Mouse (Mus musculus) heart, embryonic 10.5 days (tissue): ENCODE data around the gene Ctnna2. TPM values are rescaled to one million over a fixed set of nuclear protein-coding genes. Genes with fewer than 3 reads are reported as not detected.

ENCODE experiments used
- DNase-seq: peaks from one replicate; pipeline ENCODE4 v3.0.0-alpha.2; 2017; ENCODE audit warnings: low spot score
- H3K27ac ChIP-seq: fragments of 300-500 bp; sonication (generic); 2 replicates; pipeline ENCODE4 v1.5.1; 2016; ENCODE audit warnings: mild to moderate bottlenecking
- H3K27me3 ChIP-seq: fragments of 300-500 bp; sonication (generic); 2 replicates; pipeline ENCODE4 v1.6.1; 2016; ENCODE audit warnings: mild to moderate bottlenecking; ENCODE audit not compliant: poor library complexity, insufficient read depth, severe bottlenecking
- H3K36me3 ChIP-seq: fragments of 300-500 bp; sonication (generic); 2 replicates; pipeline ENCODE4 v1.6.1; 2016; ENCODE audit warnings: mild to moderate bottlenecking, moderate library complexity
- H3K4me1 ChIP-seq: fragments of 300-500 bp; sonication (generic); 2 replicates; pipeline ENCODE4 v1.6.1; 2016; ENCODE audit warnings: mild to moderate bottlenecking
- H3K4me3 ChIP-seq: fragments of 300-500 bp; sonication (generic); 2 replicates; pipeline ENCODE4 v1.5.1; 2016; ENCODE audit warnings: mild to moderate bottlenecking, moderate library complexity
- H3K9me3 ChIP-seq: fragments of 300-500 bp; sonication (generic); 2 replicates; pipeline ENCODE4 v1.6.1; 2016; ENCODE audit warnings: mild to moderate bottlenecking, moderate library complexity
- WGBS: fragments of 180-500 bp; shearing (Covaris S2); methylation state at CpG from one replicate; pipeline ENCODE4 v1.1.7; 2016; 5-methylcytosine and 5-hydroxymethylcytosine counted together
- polyA plus RNA-seq: library from polyadenylated mRNA; unstranded; fragments of >200 nt; fragmentation: Nextera tagmentation; extraction: Ambion mirVana; gene quantifications from 2 replicates; pipeline ENCODE4 v1.2.1, GENCODE M21; 2016

The Ctnna2 gene
- polyA plus RNA-seq, 1 experiment from 2014 or later = 2.7 TPM

GRCm38 (mm10) chr6:77101047-77101446 is 878.5 kb downstream of the Ctnna2 start:
- no peak overlapping the region for H3K4me3 ChIP-seq
- no peaks in the 10 kb centered on the region for H3K9me3 ChIP-seq
- H3K27ac ChIP-seq = no peak overlapping the region
- WGBS = 30% methylated on average over 1 of the region's 1 CpGs
- H3K4me1 ChIP-seq = no peaks in the 10 kb centered on the region
- H3K36me3 ChIP-seq = no peaks in the 10 kb centered on the region
- no peak for DNase-seq
- H3K27me3 ChIP-seq = no peaks in the 10 kb centered on the region

DNA sequence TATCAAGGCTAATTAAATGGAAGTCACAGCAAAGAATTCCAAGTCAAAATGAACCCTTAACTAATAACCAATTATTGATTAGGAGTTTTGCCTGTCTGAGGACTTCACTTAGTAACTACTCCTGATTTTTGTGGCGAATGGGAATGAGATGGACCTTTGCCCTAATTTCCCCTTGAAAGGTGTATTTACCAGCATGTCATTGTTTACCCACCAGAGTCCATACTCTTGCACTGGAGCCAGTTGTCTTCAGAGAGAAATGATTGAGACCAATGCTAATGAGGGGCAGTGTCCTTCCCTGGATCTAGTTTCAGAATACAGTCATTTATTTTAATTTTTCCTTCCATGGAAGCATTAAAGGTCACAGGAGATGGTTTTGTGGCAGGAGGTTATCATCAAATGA is 881.0 kb downstream of the Ctnna2 start:
- 85% methylated on average over 1 of the region's 1 CpGs for WGBS
- Histone ChIP-seq H3K36me3 (no peaks in the 10 kb centered on the region), H3K27ac (no peak overlapping the region), H3K27me3 (no peaks in the 10 kb centered on the region), H3K9me3 (no peaks in the 10 kb centered on the region), H3K4me3 (no peak overlapping the region), H3K4me1 (no peaks in the 10 kb centered on the region)
- DNase-seq = no peak

GRCm38 (mm10) chr6:77075396-77076376 is 903.8 kb downstream of the Ctnna2 start:
- Histone ChIP-seq H3K27me3 (no peaks in the 10 kb centered on the region), H3K4me3 (no peak overlapping the region), H3K9me3 (no peaks in the 10 kb centered on the region), H3K4me1 (no peaks in the 10 kb centered on the region), H3K36me3 (no peaks in the 10 kb centered on the region), H3K27ac (no peak overlapping the region)
- DNase-seq = no peak
- 72% methylated on average over 14 of the region's 14 CpGs for WGBS

- DNase-seq = no peak
- H3K4me1 ChIP-seq = no peaks in the 10 kb centered on the region
- no peaks in the 10 kb centered on the region for H3K27me3 ChIP-seq
- no peaks in the 10 kb centered on the region for H3K9me3 ChIP-seq
- no peak overlapping the region for H3K27ac ChIP-seq
- H3K36me3 ChIP-seq = no peaks in the 10 kb centered on the region
- H3K4me3 ChIP-seq = no peak overlapping the region
- 77% methylated on average over 3 of the region's 3 CpGs for WGBS
Observed at GRCm38 (mm10) chr6:77069595-77069994, 909.9 kb downstream of the Ctnna2 start.

GRCm38 (mm10) chr6:77050690-77051089 is 928.8 kb downstream of the Ctnna2 start:
- DNase-seq = no peak
- Histone ChIP-seq H3K4me1 (no peaks in the 10 kb centered on the region), H3K4me3 (no peak overlapping the region), H3K27me3 (no peaks in the 10 kb centered on the region), H3K27ac (no peak overlapping the region), H3K36me3 (no peaks in the 10 kb centered on the region), H3K9me3 (no peaks in the 10 kb centered on the region)
- WGBS = 73% methylated on average over 3 of the region's 3 CpGs

GRCm38 (mm10) chr6:77050193-77050592 is 929.3 kb downstream of the Ctnna2 start:
- 87% methylated on average over 2 of the region's 2 CpGs for WGBS
- Histone ChIP-seq H3K4me1 (no peaks in the 10 kb centered on the region), H3K4me3 (no peak overlapping the region), H3K36me3 (no peaks in the 10 kb centered on the region), H3K27ac (no peak overlapping the region), H3K27me3 (no peaks in the 10 kb centered on the region), H3K9me3 (no peaks in the 10 kb centered on the region)
- no peak for DNase-seq

DNA sequence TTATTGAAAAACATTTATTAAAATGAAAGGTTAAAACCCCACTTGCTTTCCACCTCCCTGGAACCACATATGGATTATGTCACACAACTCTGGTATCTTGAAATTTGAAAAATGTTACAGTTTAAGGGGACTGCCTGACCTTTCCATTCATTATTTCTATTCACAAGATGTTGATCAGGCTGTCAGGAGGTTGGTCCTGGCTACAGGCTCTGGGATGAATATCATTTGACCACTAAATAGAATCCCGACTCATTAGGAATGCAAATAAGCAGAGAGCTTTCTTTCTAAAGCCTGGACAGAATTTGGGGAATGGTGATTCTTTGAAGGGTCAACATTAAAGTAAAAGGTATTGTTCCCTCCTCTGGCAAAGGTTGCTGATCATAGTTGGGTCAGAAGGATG is 931.9 kb downstream of the Ctnna2 start:
- Histone ChIP-seq H3K36me3 (no peaks in the 10 kb centered on the region), H3K27me3 (no peaks in the 10 kb centered on the region), H3K4me1 (no peaks in the 10 kb centered on the region), H3K4me3 (no peak overlapping the region), H3K9me3 (no peaks in the 10 kb centered on the region), H3K27ac (no peak overlapping the region)
- DNase-seq = no peak
- 70% methylated on average over 1 of the region's 1 CpGs for WGBS

GRCm38 (mm10) chr6:77025066-77025465 is 954.4 kb downstream of the Ctnna2 start:
- Histone ChIP-seq H3K9me3 (no peaks in the 10 kb centered on the region), H3K36me3 (no peaks in the 10 kb centered on the region), H3K4me1 (no peaks in the 10 kb centered on the region), H3K4me3 (no peak overlapping the region), H3K27me3 (no peaks in the 10 kb centered on the region), H3K27ac (no peak overlapping the region)
- no peak for DNase-seq

GRCm38 (mm10) chr6:77013194-77013593 is 966.3 kb downstream of the Ctnna2 start:
- no peaks in the 10 kb centered on the region for H3K9me3 ChIP-seq
- no peaks in the 10 kb centered on the region for H3K4me1 ChIP-seq
- H3K36me3 ChIP-seq = no peaks in the 10 kb centered on the region
- H3K27ac ChIP-seq = no peak overlapping the region
- no peaks in the 10 kb centered on the region for H3K27me3 ChIP-seq
- DNase-seq = no peak
- 72% methylated on average over 2 of the region's 2 CpGs for WGBS
- H3K4me3 ChIP-seq = no peak overlapping the region

DNA sequence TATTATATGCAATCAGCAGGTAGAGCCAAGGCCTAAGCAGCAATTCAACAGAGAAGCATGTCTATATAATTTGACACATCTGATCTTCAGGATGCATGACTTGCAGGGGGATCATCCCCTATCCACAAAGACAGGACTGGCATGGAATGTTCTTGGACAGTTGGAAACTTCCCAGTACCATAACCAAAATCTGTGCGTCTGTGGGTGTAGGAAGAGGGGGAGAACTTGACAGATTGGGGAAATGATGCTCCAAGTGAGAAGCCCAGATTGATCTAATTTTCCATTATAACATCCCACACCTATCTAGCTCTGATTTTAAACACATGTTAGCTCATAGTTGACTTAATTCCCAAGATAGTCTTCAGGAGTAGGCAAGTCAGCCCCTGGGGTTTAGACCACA is 968.5 kb downstream of the Ctnna2 start:
- no peak for DNase-seq
- H3K4me3 ChIP-seq = no peak overlapping the region
- H3K36me3 ChIP-seq = no peaks in the 10 kb centered on the region
- H3K9me3 ChIP-seq = no peaks in the 10 kb centered on the region
- H3K27me3 ChIP-seq = no peaks in the 10 kb centered on the region
- 96% methylated on average over 1 of the region's 1 CpGs for WGBS
- no peak overlapping the region for H3K27ac ChIP-seq
- H3K4me1 ChIP-seq = no peaks in the 10 kb centered on the region

- DNase-seq = no peak
- Histone ChIP-seq H3K4me3 (no peak overlapping the region), H3K9me3 (no peaks in the 10 kb centered on the region), H3K27ac (no peak overlapping the region), H3K27me3 (no peaks in the 10 kb centered on the region), H3K4me1 (no peaks in the 10 kb centered on the region), H3K36me3 (no peaks in the 10 kb centered on the region)
- 80% methylated on average over 3 of the region's 3 CpGs for WGBS
Observed at GRCm38 (mm10) chr6:76992128-76992527, 987.4 kb downstream of the Ctnna2 start.

GRCm38 (mm10) chr6:76984773-76985172 is 994.7 kb downstream of the Ctnna2 start:
- Histone ChIP-seq H3K9me3 (no peaks in the 10 kb centered on the region), H3K4me3 (no peak overlapping the region), H3K36me3 (no peaks in the 10 kb centered on the region), H3K27ac (no peak overlapping the region), H3K4me1 (no peaks in the 10 kb centered on the region), H3K27me3 (no peaks in the 10 kb centered on the region)
- DNase-seq = no peak
- 59% methylated on average over 4 of the region's 4 CpGs for WGBS

DNA sequence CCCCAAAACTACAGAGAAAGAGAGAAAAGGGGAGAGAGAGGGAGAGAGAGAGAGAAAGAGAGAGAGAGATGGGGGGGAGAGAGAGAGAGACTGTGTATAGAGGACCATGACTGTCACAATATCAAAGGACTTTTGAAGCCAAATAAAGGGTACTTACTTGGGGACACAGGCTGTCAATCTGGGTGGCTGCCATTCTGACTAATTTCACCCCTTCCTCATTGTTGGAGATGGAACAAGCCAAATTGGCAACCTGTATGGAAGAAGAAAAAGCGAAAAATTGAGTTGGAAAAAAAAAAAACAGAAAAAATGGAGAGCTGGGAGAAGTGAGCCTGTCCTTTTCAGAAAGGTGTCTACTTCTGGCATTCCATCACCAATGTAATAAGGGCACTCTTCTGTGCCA is 997.8 kb downstream of the Ctnna2 start:
- Histone ChIP-seq H3K27me3 (no peaks in the 10 kb centered on the region), H3K27ac (no peak overlapping the region), H3K9me3 (no peaks in the 10 kb centered on the region), H3K36me3 (no peaks in the 10 kb centered on the region), H3K4me1 (no peaks in the 10 kb centered on the region), H3K4me3 (no peak overlapping the region)
- DNase-seq = no peak
- WGBS = 74% methylated on average over 1 of the region's 1 CpGs
